Comparison of ENCODE assay signal across 39 mouse cellular contexts in the genomic region with DNA sequence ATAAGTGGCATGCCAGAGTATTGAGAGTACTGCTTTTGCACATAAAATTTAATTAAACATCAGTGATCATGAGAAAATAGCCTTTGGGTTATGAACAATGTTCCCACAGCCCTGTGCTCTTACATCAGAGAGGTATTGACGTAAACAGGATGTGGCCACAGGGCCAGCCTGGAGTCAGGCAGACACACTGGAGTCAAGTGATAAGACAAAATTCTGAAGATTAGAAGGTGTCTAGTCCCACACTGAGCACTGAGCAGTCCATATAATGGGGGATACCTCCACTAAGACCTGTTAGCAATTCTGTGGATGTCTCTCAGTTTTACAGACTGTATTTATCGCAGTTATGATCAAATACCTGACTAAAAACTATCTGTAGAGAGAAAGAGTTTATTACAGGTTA. TPM values are rescaled to one million over a fixed set of nuclear protein-coding genes. Genes with fewer than 3 reads are reported as not detected.
"Had no signal": no experiment of that assay in that cellular context is flagged by ENCODE, and none has a peak within 500 bp of the region (broad histone marks: within the 10 kb centered on the region; RNA-seq: fewer than 3 reads in every experiment).

No protein-coding gene starts in this region.

RNA-seq across cellular contexts. Expression of a gene that starts 55.1 kb away (rescaled TPM):
- total RNA-seq: left cerebral cortex, adult 2 months; left cerebral cortex, adult 8-10 months; left cerebral cortex, postnatal 10 days; left cerebral cortex, postnatal 14 days; left cerebral cortex, postnatal 25 days; left cerebral cortex, postnatal 36 days; left cerebral cortex, postnatal 4 days; liver, adult 2 months; megakaryocyte, adult 5-6 weeks; midbrain, postnatal 0 days; monocyte, adult 5-6 weeks had no signal
- polyA plus RNA-seq: limb, embryonic 10.5 days; limb, embryonic 11.5 days; limb, embryonic 12.5 days; limb, embryonic 13.5 days; limb, embryonic 15.5 days; liver, adult 2 months; liver, embryonic 11.5 days; liver, embryonic 12.5 days; liver, embryonic 13.5 days; liver, embryonic 14.5 days; liver, embryonic 15.5 days; liver, embryonic 16.5 days; liver, postnatal 0 days; lung, adult 2 months; lung, embryonic 14.5 days; lung, embryonic 15.5 days; lung, embryonic 16.5 days; lung, postnatal 0 days; macrophage; midbrain, embryonic 10.5 days; midbrain, embryonic 11.5 days; midbrain, embryonic 12.5 days; midbrain, embryonic 13.5 days; midbrain, embryonic 14.5 days; midbrain, embryonic 15.5 days; midbrain, embryonic 16.5 days; midbrain, postnatal 0 days; myocyte; neural tube, embryonic 11.5 days; neural tube, embryonic 12.5 days had no signal
